Mouse (Mus musculus): ENCODE data around the gene Pkdrej. TPM values are rescaled to one million over a fixed set of nuclear protein-coding genes. Genes with fewer than 3 reads are reported as not detected.

Pkdrej gene
- 3.8 TPM for polyA plus RNA-seq (2014; fragmentation: Illumina TruSeq; extraction: RNeasy Lipid Tissue Mini Kit (QIAGEN cat#74804); ENCODE audit: low read depth, low replicate concordance)

DNA sequence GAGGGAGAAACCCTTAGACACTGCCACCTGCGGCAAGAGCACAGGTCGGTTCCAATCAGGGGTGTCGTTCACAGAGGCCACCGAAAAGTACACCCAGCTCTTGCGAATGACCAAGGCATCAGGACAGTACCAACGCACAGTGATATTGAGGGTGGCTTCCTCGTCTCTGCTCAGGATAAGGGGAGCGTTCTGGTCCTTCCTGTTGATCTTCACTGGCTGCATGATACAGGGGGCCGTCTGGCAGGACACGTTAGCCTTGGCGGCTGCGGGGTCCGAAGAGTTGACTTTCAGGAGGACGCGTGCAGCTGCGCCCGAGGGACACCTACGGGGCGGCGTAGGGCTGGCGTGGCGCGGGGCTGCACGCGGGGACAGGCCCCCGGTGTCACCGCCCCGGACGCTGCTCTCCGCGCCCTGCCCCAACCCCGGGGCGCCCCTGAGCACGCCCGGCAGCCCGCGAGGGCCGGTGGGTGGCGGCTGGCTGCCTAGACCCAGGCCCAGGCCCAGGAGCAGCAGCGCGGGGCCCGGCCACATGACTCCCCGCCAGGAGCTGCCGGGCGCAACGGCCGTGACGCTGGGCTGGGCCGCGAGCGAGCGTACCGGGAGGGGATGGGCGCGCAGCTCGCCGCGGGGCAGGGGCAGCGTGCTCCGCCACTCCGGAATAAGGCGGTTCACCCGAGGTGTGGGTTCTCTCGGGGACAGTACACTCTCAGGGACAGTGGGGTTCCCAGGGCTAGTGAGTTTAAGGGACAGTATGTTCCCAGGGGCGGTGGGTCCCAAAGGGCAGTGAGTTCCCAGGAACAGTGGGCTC, at the start of gene Pkdrej:
Gene Pkdrej (minus strand): TSS at position 532 of the 808 bp plus-strand sequence.

DNA sequence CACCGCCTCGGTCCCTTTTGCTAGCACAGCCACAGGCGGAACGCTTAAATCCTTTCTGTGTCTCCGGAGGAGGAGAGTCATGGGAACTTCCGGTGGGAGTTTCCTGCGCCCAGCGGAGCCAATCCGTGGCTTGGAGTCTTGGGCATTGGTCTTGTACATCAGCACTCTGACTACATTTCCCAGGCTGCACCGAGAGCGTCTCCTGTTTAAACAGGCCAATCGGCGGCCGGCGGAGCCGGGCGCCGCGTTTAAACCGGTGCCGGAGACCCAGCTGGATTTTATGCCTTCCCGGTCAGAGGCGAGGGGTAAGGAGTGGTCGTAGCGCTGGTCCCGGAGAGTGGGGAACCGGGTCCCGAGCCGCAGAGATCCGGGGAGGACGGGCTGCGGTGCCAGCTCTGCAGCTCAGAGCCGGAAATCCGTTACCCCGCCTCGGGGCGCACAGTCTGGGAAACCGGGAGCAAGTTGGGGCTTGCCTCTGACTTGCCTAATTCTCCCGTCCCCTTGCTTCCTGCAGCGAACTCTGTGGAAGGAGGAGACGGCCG, 38.0 kb upstream of the Pkdrej start, which contains the start of gene Gtse1:
Gene Gtse1 (plus strand): TSS at position 256 of the 542 bp plus-strand sequence.

DNA sequence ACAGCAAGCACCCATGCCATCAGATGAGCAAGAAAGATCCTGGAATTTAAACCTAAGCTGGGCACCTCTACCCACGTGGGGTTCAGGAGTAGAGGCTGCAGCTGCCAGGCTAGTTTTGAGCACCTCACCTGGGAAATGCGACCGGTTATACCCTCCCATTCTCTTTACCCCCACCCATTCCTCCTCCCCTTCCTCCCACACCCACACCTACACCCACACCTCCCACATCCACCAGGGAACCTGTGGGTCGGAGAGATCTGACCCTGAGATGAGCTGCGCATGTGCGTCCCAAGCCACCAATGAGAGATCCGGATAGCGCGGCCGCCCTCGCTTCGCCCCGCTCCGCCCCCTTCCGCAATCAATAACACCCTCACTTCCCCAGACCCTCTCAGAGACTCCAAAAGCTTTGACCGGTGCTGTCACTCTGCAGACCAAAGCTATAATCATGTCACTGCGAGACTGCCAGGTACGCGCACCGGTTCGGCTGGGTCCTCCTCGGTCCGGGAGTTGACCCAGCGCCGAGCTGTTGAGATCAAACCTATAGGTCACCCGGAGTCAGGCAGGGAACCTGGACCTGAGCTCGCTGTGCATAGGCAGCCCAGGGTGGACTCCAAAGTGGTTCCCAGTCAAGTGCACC, 10.5 kb upstream of the Pkdrej start, which contains the start of gene Ttc38:
Gene Ttc38 (plus strand): TSS at position 353 of the 637 bp plus-strand sequence.

DNA sequence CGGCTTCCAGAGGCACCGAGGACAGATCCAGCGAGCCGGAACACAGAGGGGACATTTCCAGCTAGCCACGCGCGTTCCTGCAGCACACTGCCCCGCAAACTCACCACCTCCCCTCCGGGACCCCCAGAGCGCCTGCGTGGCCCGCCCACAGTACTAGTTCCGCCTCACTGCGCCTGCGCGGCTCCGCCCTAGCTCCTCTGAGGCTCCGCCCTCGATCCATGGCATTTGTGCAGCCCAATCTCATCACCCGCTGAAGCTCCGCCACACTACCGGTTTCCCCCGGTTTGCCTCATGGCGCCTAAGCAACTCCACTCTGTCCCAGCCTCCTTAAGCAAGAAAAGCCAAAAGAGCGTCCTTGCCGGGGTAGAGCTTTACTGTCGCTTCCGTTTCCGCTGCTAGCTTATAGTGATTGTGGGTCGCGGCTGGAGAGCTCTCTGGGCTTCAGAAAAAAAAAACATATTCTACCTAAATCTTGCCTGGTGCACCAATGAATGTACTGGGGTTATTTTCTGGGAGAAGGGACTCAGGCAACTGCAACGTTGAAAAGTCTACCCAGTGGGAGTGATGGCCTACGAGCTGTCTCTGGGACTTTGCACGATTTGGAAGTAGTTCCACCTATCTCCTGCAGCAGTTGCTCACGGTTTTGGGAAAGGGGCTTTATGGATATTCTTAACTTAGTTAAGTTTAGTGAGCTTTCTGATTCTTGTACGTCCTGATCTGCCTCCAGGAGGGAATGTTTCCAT, 9.8 kb downstream of the Pkdrej start, which contains the start of gene Cdpf1:
Gene Cdpf1 (minus strand): TSS at position 163 of the 743 bp plus-strand sequence.

Other genes starting within 250 kb of the Pkdrej start
- gene Wnt7b, start 239.3 kb downstream of the Pkdrej start, polyA plus RNA-seq (2014; fragmentation: Illumina TruSeq; extraction: RNeasy Lipid Tissue Mini Kit (QIAGEN cat#74804); ENCODE audit: low read depth, low replicate concordance): 0.16 TPM
- gene Ppara, start 86.8 kb downstream of the Pkdrej start, polyA plus RNA-seq (2014; fragmentation: Illumina TruSeq; extraction: RNeasy Lipid Tissue Mini Kit (QIAGEN cat#74804); ENCODE audit: low read depth, low replicate concordance): 36.5 TPM
- 36.9 TPM for gene Cdpf1, start 10.0 kb downstream of the Pkdrej start, polyA plus RNA-seq (2014; fragmentation: Illumina TruSeq; extraction: RNeasy Lipid Tissue Mini Kit (QIAGEN cat#74804); ENCODE audit: low read depth, low replicate concordance)
- 20.4 TPM for gene Ttc38, start 10.6 kb upstream of the Pkdrej start, polyA plus RNA-seq (2014; fragmentation: Illumina TruSeq; extraction: RNeasy Lipid Tissue Mini Kit (QIAGEN cat#74804); ENCODE audit: low read depth, low replicate concordance)
- 0.45 TPM for gene Gtse1, start 38.0 kb upstream of the Pkdrej start, polyA plus RNA-seq (2014; fragmentation: Illumina TruSeq; extraction: RNeasy Lipid Tissue Mini Kit (QIAGEN cat#74804); ENCODE audit: low read depth, low replicate concordance)
- gene Trmu, start 57.6 kb upstream of the Pkdrej start, polyA plus RNA-seq (2014; fragmentation: Illumina TruSeq; extraction: RNeasy Lipid Tissue Mini Kit (QIAGEN cat#74804); ENCODE audit: low read depth, low replicate concordance): 23.6 TPM
- 2.4 TPM for gene Celsr1, start 212.0 kb upstream of the Pkdrej start, polyA plus RNA-seq (2014; fragmentation: Illumina TruSeq; extraction: RNeasy Lipid Tissue Mini Kit (QIAGEN cat#74804); ENCODE audit: low read depth, low replicate concordance)
- 37.0 TPM for gene Gramd4, start 236.0 kb upstream of the Pkdrej start, polyA plus RNA-seq (2014; fragmentation: Illumina TruSeq; extraction: RNeasy Lipid Tissue Mini Kit (QIAGEN cat#74804); ENCODE audit: low read depth, low replicate concordance)